Mouse (Mus musculus) megakaryocyte, embryonic 14.5 days (primary cell): ENCODE measurements around the gene Gpr179.
"Not testable (repeated sequence)": the region's sequence is repeated elsewhere in the genome, so short reads cannot be mapped to it uniquely, and the experiment has no call there.

Source experiments
- FLI1 ChIP-seq: IDR thresholded peaks from 2 replicates; pipeline ENCODE4 v1.6.1; 2012; ENCODE audit warnings: low read length, inconsistent platforms, mixed read lengths
- GATA1 ChIP-seq: IDR thresholded peaks from 3 replicates; pipeline ENCODE4 v1.6.1; 2012; ENCODE audit warnings: mixed read lengths, low read length, inconsistent platforms, borderline replicate concordance

DNA sequence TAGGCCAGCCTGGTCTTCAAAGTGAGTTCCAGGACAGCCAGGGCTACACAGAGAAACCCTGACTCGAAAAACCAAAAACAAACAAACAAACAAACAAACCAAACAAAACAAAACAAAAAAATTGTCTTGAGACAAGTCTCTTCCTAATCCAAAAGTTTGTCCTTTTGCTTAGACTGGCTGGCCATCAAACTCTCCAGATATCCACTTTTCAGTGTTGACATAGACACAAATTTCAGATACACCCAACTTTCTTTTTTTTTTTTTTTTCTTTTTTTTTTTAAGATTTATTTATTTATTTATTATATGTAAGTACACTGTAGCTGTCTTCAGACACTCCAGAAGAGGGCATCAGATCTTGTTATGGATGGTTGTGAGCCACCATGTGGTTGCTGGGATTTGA, 39.0 kb downstream of the Gpr179 start:
- TF ChIP-seq GATA1, FLI1: not testable (repeated sequence)
